Mouse (Mus musculus): ENCODE results near the gene Rcbtb2.

- no peak for TF ChIP-seq CTCF (IDR thresholded peaks at IDR 0.05; ENCODE audit: low read depth)
- TF ChIP-seq EP300 (IDR thresholded peaks at IDR 0.05; ENCODE audit: low read depth), result no peak
These were observed 64.0 kb downstream of the Rcbtb2 start for GRCm38 (mm10) chr14:73186875-73187274.

Data from heart, postnatal 0 days (tissue).